Mouse (Mus musculus) stomach, postnatal 0 days (tissue): ENCODE results near the gene Fbxl2. TPM values are rescaled to one million over a fixed set of nuclear protein-coding genes. Genes with fewer than 3 reads are reported as not detected.

Experiments
- ATAC-seq: fragments of 200-750 bp; cut with Nextera tagmentation; 2 replicates; pipeline ENCODE4 v1.8.0; 2017; ENCODE audit not compliant: low FRiP score, low TSS enrichment
- DNase-seq: peaks from one replicate; pipeline ENCODE4 v3.0.0-alpha.2; 2016; ENCODE audit warnings: low spot score
- H3K27ac ChIP-seq: fragments of 300-500 bp; sonication (generic); replicated peaks from 2 replicates; pipeline ENCODE4 v1.5.1; 2014; ENCODE audit warnings: mild to moderate bottlenecking, control low read depth
- H3K27me3 ChIP-seq: fragments of 300-500 bp; sonication (generic); 2 replicates; pipeline ENCODE4 v1.6.1; 2014; ENCODE audit warnings: low read length; ENCODE audit not compliant: control insufficient read depth, insufficient read depth
- H3K36me3 ChIP-seq: fragments of 300-500 bp; sonication (generic); 2 replicates; pipeline ENCODE4 v1.6.1; 2014; ENCODE audit warnings: low read length, mixed read lengths; ENCODE audit not compliant: control insufficient read depth, insufficient read depth
- H3K4me1 ChIP-seq: fragments of 300-500 bp; sonication (generic); replicated peaks from 2 replicates; pipeline ENCODE4 v1.6.1; 2014; ENCODE audit warnings: antibody characterized with exemption; ENCODE audit not compliant: control insufficient read depth, insufficient read depth
- H3K4me2 ChIP-seq: fragments of 300-500 bp; sonication (generic); replicated peaks from 2 replicates; pipeline ENCODE4 v1.6.1; 2014; ENCODE audit warnings: low read depth, mild to moderate bottlenecking, control low read depth, moderate library complexity
- H3K4me3 ChIP-seq: fragments of 300-500 bp; sonication (generic); 2 replicates; pipeline ENCODE4 v1.5.1; 2014; ENCODE audit warnings: low read depth, low read length, control low read depth
- H3K9ac ChIP-seq: fragments of 300-500 bp; sonication (generic); 2 replicates; pipeline ENCODE4 v1.6.1; 2014; ENCODE audit warnings: mild to moderate bottlenecking, low read length, control low read depth, mixed read lengths
- H3K9me3 ChIP-seq: fragments of 300-500 bp; sonication (generic); 2 replicates; pipeline ENCODE4 v1.6.1; 2016; ENCODE audit warnings: low read length; ENCODE audit not compliant: control insufficient read depth
- CTCF ChIP-seq: IDR thresholded peaks from 2 replicates; pipeline ENCODE4 v1.5.1; 2016; ENCODE audit warnings: antibody characterized with exemption, low read depth, mild to moderate bottlenecking, moderate library complexity
- EP300 ChIP-seq: optimal IDR thresholded peaks from 2 replicates; pipeline ENCODE3; 2016; ENCODE audit warnings: antibody characterized with exemption
- WGBS: fragments of 180-500 bp; shearing (Covaris S2); extraction: QIAGEN DNeasy Blood & Tissue Kit; methylation state at CpG from one replicate; pipeline ENCODE4 v1.1.7; 2014; 5-methylcytosine and 5-hydroxymethylcytosine counted together
- polyA plus RNA-seq: library from polyadenylated mRNA; unstranded; fragments of >200 nt; fragmentation: Nextera tagmentation; extraction: Ambion mirVana; gene quantifications from 2 replicates; pipeline ENCODE4 v1.2.1, GENCODE M21; 2015

Gene Fbxl2
- polyA plus RNA-seq, 1 experiment from 2014 or later: 0.90 TPM

DNA sequence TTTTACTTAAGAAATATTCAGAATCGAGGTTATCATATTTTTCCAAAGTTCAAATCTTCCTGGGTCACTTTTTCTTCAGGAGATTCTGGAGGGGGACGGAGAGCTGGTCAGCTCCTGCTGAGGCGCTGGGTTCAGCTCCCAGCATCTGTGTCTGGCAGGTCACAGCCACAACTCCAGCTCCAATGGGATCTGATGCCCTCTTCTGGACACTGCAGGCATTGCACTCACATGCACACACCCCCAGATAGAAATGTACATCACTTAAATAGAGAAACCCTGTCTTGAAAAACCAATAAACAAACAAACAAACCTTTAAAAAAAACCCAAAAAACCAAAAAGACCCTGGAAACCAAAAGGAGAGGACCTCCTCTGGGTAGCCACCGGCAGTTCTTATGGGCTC lies 30.3 kb downstream of the Fbxl2 start:
- no peak overlapping the region for H3K9ac ChIP-seq
- H3K4me1 ChIP-seq: no peaks in the 10 kb centered on the region
- H3K36me3 ChIP-seq: no peaks in the 10 kb centered on the region
- DNase-seq (no peak), ATAC-seq (no peak)
- WGBS: 93% methylated on average over 4 of the region's 4 CpGs
- no peaks in the 10 kb centered on the region for H3K9me3 ChIP-seq
- no peak overlapping the region for H3K4me2 ChIP-seq
- H3K27ac ChIP-seq: no peak overlapping the region
- H3K27me3 ChIP-seq: no peaks in the 10 kb centered on the region
- H3K4me3 ChIP-seq: no peak overlapping the region
- TF ChIP-seq EP300 (no peak), CTCF (peak; percentile 34; the same call in 1 of the 2 replicates)

- 67% methylated on average over 1 of the region's 1 CpGs for WGBS
- H3K9me3 ChIP-seq: no peaks in the 10 kb centered on the region
- H3K4me1 ChIP-seq: no peaks in the 10 kb centered on the region
- H3K9ac ChIP-seq: no peak overlapping the region
- DNase-seq (no peak), ATAC-seq (no peak)
- no peak overlapping the region for H3K4me2 ChIP-seq
- no peaks in the 10 kb centered on the region for H3K27me3 ChIP-seq
- TF ChIP-seq CTCF: no peak
- no peak for TF ChIP-seq EP300
- no peaks in the 10 kb centered on the region for H3K36me3 ChIP-seq
- H3K4me3 ChIP-seq: no peak overlapping the region
- H3K27ac ChIP-seq: no peak overlapping the region
Measured at GRCm38 (mm10) chr9:114014034-114014433, 32.0 kb downstream of the Fbxl2 start.

DNA sequence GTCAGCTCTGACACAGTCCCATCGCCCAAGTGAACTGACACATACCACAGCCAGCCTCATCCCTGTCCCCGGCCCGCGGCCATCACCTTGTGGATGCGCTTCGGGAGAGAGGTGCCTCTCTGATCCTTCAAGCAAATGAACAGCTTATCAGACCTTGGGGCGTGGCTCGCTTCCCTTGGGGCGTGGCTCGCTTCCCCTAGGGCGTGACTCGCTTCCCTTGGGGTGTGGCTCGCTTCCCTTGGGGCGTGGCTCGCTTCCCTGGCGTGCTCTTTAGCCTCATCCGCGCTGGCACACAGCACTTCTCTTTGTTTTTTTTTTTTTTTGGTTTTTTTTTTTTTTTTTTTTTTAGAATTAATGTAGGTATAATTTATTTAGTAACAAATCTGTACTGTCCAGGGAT lies 34.8 kb downstream of the Fbxl2 start:
- Histone ChIP-seq H3K36me3 (no peaks in the 10 kb centered on the region), H3K4me3 (no peak overlapping the region), H3K9ac (no peak overlapping the region), H3K9me3 (no peaks in the 10 kb centered on the region), H3K27ac (no peak overlapping the region), H3K27me3 (no peaks in the 10 kb centered on the region), H3K4me1 (no peaks in the 10 kb centered on the region), H3K4me2 (no peak overlapping the region)
- 63% methylated on average over 18 of the region's 18 CpGs for WGBS
- TF ChIP-seq CTCF (no peak), EP300 (no peak)
- no peak for DNase-seq
- ATAC-seq: no peak

DNA sequence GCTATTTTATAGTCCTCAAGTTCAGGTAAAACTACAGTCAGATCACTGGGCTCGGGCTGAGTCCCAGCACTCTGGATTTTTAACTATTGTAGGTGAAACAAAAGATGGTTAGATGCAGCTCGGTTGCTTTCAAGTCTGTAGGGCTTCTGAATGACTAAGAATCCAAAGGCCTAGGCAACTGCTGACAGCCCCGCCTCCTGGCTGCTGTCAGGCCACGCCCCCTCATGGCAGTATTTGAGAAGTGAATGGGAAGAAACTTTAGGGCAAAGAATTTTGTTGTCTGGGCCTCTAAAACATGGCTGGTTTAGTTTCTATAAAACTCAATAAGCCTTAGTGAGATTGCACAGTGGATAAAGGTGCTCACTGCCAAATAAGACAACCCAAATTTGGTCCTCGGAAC lies 36.5 kb downstream of the Fbxl2 start:
- H3K4me3 ChIP-seq: no peak overlapping the region
- no peak overlapping the region for H3K4me2 ChIP-seq
- no peak overlapping the region for H3K27ac ChIP-seq
- WGBS: 53% methylated on average over 5 of the region's 5 CpGs
- no peaks in the 10 kb centered on the region for H3K9me3 ChIP-seq
- H3K36me3 ChIP-seq: no peaks in the 10 kb centered on the region
- no peaks in the 10 kb centered on the region for H3K27me3 ChIP-seq
- DNase-seq (no peak), ATAC-seq (no peak)
- TF ChIP-seq CTCF (no peak), EP300 (no peak)
- no peak overlapping the region for H3K9ac ChIP-seq
- H3K4me1 ChIP-seq: no peaks in the 10 kb centered on the region

- Histone ChIP-seq H3K4me3 (no peak overlapping the region), H3K36me3 (no peaks in the 10 kb centered on the region), H3K4me1 (no peaks in the 10 kb centered on the region), H3K27me3 (no peaks in the 10 kb centered on the region), H3K4me2 (no peak overlapping the region), H3K9me3 (no peaks in the 10 kb centered on the region), H3K9ac (no peak overlapping the region), H3K27ac (no peak overlapping the region)
- no peak for ATAC-seq
- DNase-seq: no peak
- TF ChIP-seq EP300 (no peak), CTCF (no peak)
- 93% methylated on average over 9 of the region's 9 CpGs for WGBS
Measured at GRCm38 (mm10) chr9:114007850-114008350, 38.1 kb downstream of the Fbxl2 start.

DNA sequence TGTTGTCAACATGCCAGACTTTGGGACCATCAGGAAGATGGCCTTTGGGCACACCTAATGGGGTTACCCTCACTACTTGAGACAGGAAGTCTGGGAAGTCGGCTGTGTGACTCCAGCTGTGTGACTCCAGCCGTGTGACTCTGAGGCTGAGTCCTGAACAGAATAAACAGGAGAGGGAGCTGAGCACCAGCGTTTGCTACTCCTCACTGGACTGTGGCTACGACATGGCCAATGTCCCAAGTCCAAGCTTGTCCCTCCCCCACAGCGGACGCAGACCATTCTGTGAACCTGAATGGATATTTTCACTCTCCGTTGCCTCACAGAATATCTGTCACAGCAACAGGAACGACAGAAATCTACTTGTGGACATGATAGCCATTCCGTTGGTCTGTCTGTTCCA lies 39.2 kb downstream of the Fbxl2 start:
- Histone ChIP-seq H3K4me2 (no peak overlapping the region), H3K9me3 (no peaks in the 10 kb centered on the region), H3K27ac (no peak overlapping the region), H3K9ac (no peak overlapping the region), H3K36me3 (no peaks in the 10 kb centered on the region), H3K4me3 (no peak overlapping the region), H3K27me3 (no peaks in the 10 kb centered on the region), H3K4me1 (no peaks in the 10 kb centered on the region)
- TF ChIP-seq CTCF (no peak), EP300 (no peak)
- 65% methylated on average over 9 of the region's 9 CpGs for WGBS
- ATAC-seq (no peak), DNase-seq (no peak)
